Mouse (Mus musculus) hindbrain, embryonic 10.5 days (tissue): ENCODE data around the gene Hscb. TPM values are rescaled to one million over a fixed set of nuclear protein-coding genes. Genes with fewer than 3 reads are reported as not detected.
"Not testable (repeated sequence)": the region's sequence is repeated elsewhere in the genome, so short reads cannot be mapped to it uniquely, and the experiment has no call there.

Source experiments
- DNase-seq: peaks from one replicate; pipeline ENCODE4 v3.0.0-alpha.2; 2017; ENCODE audit warnings: low spot score
- H3K27ac ChIP-seq: fragments of 300-500 bp; sonication (generic); 2 replicates; pipeline ENCODE4 v1.5.1; 2016; ENCODE audit warnings: mild to moderate bottlenecking, moderate library complexity
- H3K27me3 ChIP-seq: fragments of 300-500 bp; sonication (generic); 2 replicates; pipeline ENCODE4 v1.6.1; 2016; ENCODE audit warnings: mild to moderate bottlenecking; ENCODE audit not compliant: poor library complexity, insufficient read depth, severe bottlenecking
- H3K36me3 ChIP-seq: fragments of 300-500 bp; sonication (generic); 2 replicates; pipeline ENCODE4 v1.6.1; 2016; ENCODE audit warnings: mild to moderate bottlenecking, moderate library complexity
- H3K4me1 ChIP-seq: fragments of 300-500 bp; sonication (generic); replicated peaks from 2 replicates; pipeline ENCODE4 v1.6.1; 2016; ENCODE audit warnings: mild to moderate bottlenecking
- H3K4me3 ChIP-seq: fragments of 300-500 bp; sonication (generic); 2 replicates; pipeline ENCODE4 v1.5.1; 2016; ENCODE audit warnings: mild to moderate bottlenecking, moderate library complexity
- H3K9me3 ChIP-seq: fragments of 300-500 bp; sonication (generic); 2 replicates; pipeline ENCODE4 v1.6.1; 2016; ENCODE audit warnings: mild to moderate bottlenecking, moderate library complexity
- WGBS: fragments of 180-500 bp; shearing (Covaris S2); methylation state at CpG from one replicate; pipeline ENCODE4 v1.1.7; 2016; 5-methylcytosine and 5-hydroxymethylcytosine counted together
- polyA plus RNA-seq: library from polyadenylated mRNA; unstranded; fragments of >200 nt; fragmentation: Nextera tagmentation; extraction: Ambion mirVana; gene quantifications from 2 replicates; pipeline ENCODE4 v1.2.1, GENCODE M21; 2016

Gene Hscb
- polyA plus RNA-seq, 1 experiment from 2014 or later, result 23.0 TPM

- H3K27ac ChIP-seq, result peak overlapping the region; percentile 54
- no peaks in the 10 kb centered on the region for H3K27me3 ChIP-seq
- WGBS, result 62% methylated on average over 13 of the region's 13 CpGs
- H3K36me3 ChIP-seq, result peaks cover 81% of the 10 kb centered on the region
- DNase-seq, result peak; percentile 18
- no peak overlapping the region for H3K4me3 ChIP-seq
- H3K9me3 ChIP-seq, result no peaks in the 10 kb centered on the region
- H3K4me1 ChIP-seq, result 0 out of 2 replicates have a peak, but pooled peaks cover 4% of the 10 kb centered on the region
Observed at GRCm38 (mm10) chr5:110859013-110859650, 19.6 kb upstream of the Hscb start.

GRCm38 (mm10) chr5:110857091-110857490 is 17.5 kb upstream of the Hscb start:
- 82% methylated on average over 5 of the region's 5 CpGs for WGBS
- H3K27me3 ChIP-seq, result no peaks in the 10 kb centered on the region
- H3K27ac ChIP-seq, result no peak overlapping the region
- H3K4me3 ChIP-seq, result no peak overlapping the region
- no peak for DNase-seq
- 0 out of 2 replicates have a peak, but pooled peaks cover 4% of the 10 kb centered on the region for H3K4me1 ChIP-seq
- peaks cover 79% of the 10 kb centered on the region for H3K36me3 ChIP-seq
- H3K9me3 ChIP-seq, result no peaks in the 10 kb centered on the region

GRCm38 (mm10) chr5:110852990-110853389 is 13.4 kb upstream of the Hscb start:
- no peak for DNase-seq
- Histone ChIP-seq H3K36me3 (peaks cover 83% of the 10 kb centered on the region), H3K27ac (no peak overlapping the region), H3K27me3 (no peaks in the 10 kb centered on the region), H3K9me3 (no peaks in the 10 kb centered on the region), H3K4me3 (no peak overlapping the region), H3K4me1 (no peaks in the 10 kb centered on the region)
- 78% methylated on average over 1 of the region's 1 CpGs for WGBS

- Histone ChIP-seq H3K4me3 (peak overlapping the region; percentile 80), H3K27me3 (no peaks in the 10 kb centered on the region), H3K27ac (no peak overlapping the region), H3K36me3 (peaks cover 53% of the 10 kb centered on the region), H3K9me3 (no peaks in the 10 kb centered on the region), H3K4me1 (peaks cover 24% of the 10 kb centered on the region)
- no peak for DNase-seq
- 93% methylated on average over 14 of the region's 14 CpGs for WGBS
Observed at GRCm38 (mm10) chr5:110841046-110841862, 1.7 kb upstream of the Hscb start.

- peak overlapping the region; percentile 91 for H3K27ac ChIP-seq
- peaks cover 46% of the 10 kb centered on the region for H3K36me3 ChIP-seq
- no peaks in the 10 kb centered on the region for H3K9me3 ChIP-seq
- DNase-seq, result peak; percentile 38
- peak overlapping the region; percentile 80 for H3K4me3 ChIP-seq
- H3K4me1 ChIP-seq, result peaks cover 24% of the 10 kb centered on the region
- WGBS, result 10% methylated on average over 4 of the region's 4 CpGs
- H3K27me3 ChIP-seq, result no peaks in the 10 kb centered on the region
Observed at GRCm38 (mm10) chr5:110840465-110840864, 888 bp upstream of the Hscb start.

- Histone ChIP-seq H3K27ac (peak overlapping the region; percentile 91), H3K27me3 (no peaks in the 10 kb centered on the region), H3K4me1 (peaks cover 24% of the 10 kb centered on the region), H3K4me3 (peak overlapping the region; percentile 80), H3K36me3 (peaks cover 36% of the 10 kb centered on the region), H3K9me3 (no peaks in the 10 kb centered on the region)
- WGBS, result 7% methylated on average over 28 of the region's 28 CpGs
- DNase-seq, result no peak
Observed at GRCm38 (mm10) chr5:110839038-110839677, 419 bp downstream of the Hscb start.

- peaks cover 29% of the 10 kb centered on the region for H3K36me3 ChIP-seq
- WGBS, result 91% methylated on average over 5 of the region's 5 CpGs
- H3K4me1 ChIP-seq, result peaks cover 24% of the 10 kb centered on the region
- H3K9me3 ChIP-seq, H3K27me3 ChIP-seq, DNase-seq, H3K4me3 ChIP-seq, H3K27ac ChIP-seq: not testable (repeated sequence)
Observed at GRCm38 (mm10) chr5:110838016-110838415, 1.6 kb downstream of the Hscb start.

GRCm38 (mm10) chr5:110835959-110836358 is 3.6 kb downstream of the Hscb start:
- Histone ChIP-seq H3K9me3 (no peaks in the 10 kb centered on the region), H3K4me3 (no peak overlapping the region), H3K27ac (no peak overlapping the region), H3K4me1 (peaks cover 20% of the 10 kb centered on the region), H3K27me3 (no peaks in the 10 kb centered on the region), H3K36me3 (peaks cover 14% of the 10 kb centered on the region)
- WGBS, result 41% methylated on average over 3 of the region's 3 CpGs
- peak; percentile 29 for DNase-seq

GRCm38 (mm10) chr5:110831036-110831720 is 8.4 kb downstream of the Hscb start:
- H3K36me3 ChIP-seq, result peaks cover 17% of the 10 kb centered on the region; the same call in 1 of the 2 replicates
- no peak overlapping the region for H3K4me3 ChIP-seq
- no peaks in the 10 kb centered on the region for H3K9me3 ChIP-seq
- no peak overlapping the region for H3K27ac ChIP-seq
- no peak for DNase-seq
- WGBS, result 89% methylated on average over 5 of the region's 5 CpGs
- H3K27me3 ChIP-seq, result no peaks in the 10 kb centered on the region
- H3K4me1 ChIP-seq, result no peaks in the 10 kb centered on the region

GRCm38 (mm10) chr5:110827576-110827975 is 12.0 kb downstream of the Hscb start:
- no peak for DNase-seq
- WGBS, result 91% methylated on average over 5 of the region's 5 CpGs
- no peaks in the 10 kb centered on the region for H3K4me1 ChIP-seq
- H3K27me3 ChIP-seq, result no peaks in the 10 kb centered on the region
- H3K36me3 ChIP-seq, result 0 out of 2 replicates have a peak, but pooled peaks cover 7% of the 10 kb centered on the region
- no peak overlapping the region for H3K27ac ChIP-seq
- H3K9me3 ChIP-seq, result no peaks in the 10 kb centered on the region
- no peak overlapping the region for H3K4me3 ChIP-seq

GRCm38 (mm10) chr5:110826781-110827495 is 12.6 kb downstream of the Hscb start:
- no peak overlapping the region for H3K4me3 ChIP-seq

GRCm38 (mm10) chr5:110824421-110824820 is 15.2 kb downstream of the Hscb start:
- no peaks in the 10 kb centered on the region for H3K27me3 ChIP-seq
- no peak overlapping the region for H3K4me3 ChIP-seq
- no peaks in the 10 kb centered on the region for H3K36me3 ChIP-seq
- H3K27ac ChIP-seq, result no peak overlapping the region
- no peaks in the 10 kb centered on the region for H3K9me3 ChIP-seq
- no peaks in the 10 kb centered on the region for H3K4me1 ChIP-seq
- no peak for DNase-seq
- WGBS, result 91% methylated on average over 4 of the region's 4 CpGs

More at GRCm38 (mm10) chr5:110826781-110827495, 12.6 kb downstream of the Hscb start:
- H3K27ac ChIP-seq, result no peak overlapping the region
- no peaks in the 10 kb centered on the region for H3K4me1 ChIP-seq
- DNase-seq, result no peak
- no peaks in the 10 kb centered on the region for H3K27me3 ChIP-seq
- H3K9me3 ChIP-seq, result no peaks in the 10 kb centered on the region
- 0 out of 2 replicates have a peak, but pooled peaks cover 7% of the 10 kb centered on the region for H3K36me3 ChIP-seq
- 92% methylated on average over 8 of the region's 8 CpGs for WGBS
